Mouse (Mus musculus): ENCODE results near the gene Zfp444. TPM values are rescaled to one million over a fixed set of nuclear protein-coding genes. Genes with fewer than 3 reads are reported as not detected.
"Not testable (repeated sequence)": the region's sequence is repeated elsewhere in the genome, so short reads cannot be mapped to it uniquely, and the experiment has no call there.

Gene Zfp444
- polyA plus RNA-seq, 1 experiment from 2014 or later: 88.2 TPM

- Histone ChIP-seq H3K27me3 (replicated peaks; ENCODE audit: control insufficient read depth, insufficient read depth, low read length) (no peaks in the 10 kb centered on the region), H3K4me3 (ENCODE audit: low read depth, low read length) (peak overlapping the region; percentile 65), H3K9ac (ENCODE audit: low read length) (peak overlapping the region; percentile 62; the same call in 1 of the 2 replicates), H3K9me3 (replicated peaks; ENCODE audit: control insufficient read depth, low read length) (no peaks in the 10 kb centered on the region), H3K27ac (ENCODE audit: low read depth, low read length) (peak overlapping the region; percentile 77; the same call in 1 of the 2 replicates), H3K4me2 (ENCODE audit: low read length) (peak overlapping the region; percentile 85), H3K4me1 (ENCODE audit: control insufficient read depth, insufficient read depth, low read length) (peaks cover 2% of the 10 kb centered on the region; the same call in 1 of the 2 replicates), H3K36me3 (ENCODE audit: control insufficient read depth, insufficient read depth, low read length) (peaks cover 9% of the 10 kb centered on the region; the same call in 1 of the 2 replicates)
- DNase-seq (ENCODE audit: low spot score) (no peak), ATAC-seq (no peak)
- WGBS: 51% methylated on average over 6 of the region's 6 CpGs
These were observed 1.2 kb upstream of the Zfp444 start for GRCm38 (mm10) chr7:6170871-6171270.

GRCm38 (mm10) chr7:6171444-6172005, 501 bp upstream of the Zfp444 start:
- Histone ChIP-seq H3K27ac (ENCODE audit: low read depth, low read length) (peak overlapping the region; percentile 77), H3K27me3 (replicated peaks; ENCODE audit: control insufficient read depth, insufficient read depth, low read length) (no peaks in the 10 kb centered on the region), H3K4me3 (ENCODE audit: low read depth, low read length) (peak overlapping the region; percentile 65), H3K9ac (ENCODE audit: low read length) (peak overlapping the region; percentile 62), H3K4me2 (ENCODE audit: low read length) (peak overlapping the region; percentile 85), H3K9me3 (replicated peaks; ENCODE audit: control insufficient read depth, low read length) (no peaks in the 10 kb centered on the region), H3K36me3 (ENCODE audit: control insufficient read depth, insufficient read depth, low read length) (peaks cover 11% of the 10 kb centered on the region; the same call in 1 of the 2 replicates), H3K4me1 (ENCODE audit: control insufficient read depth, insufficient read depth, low read length) (peaks cover 2% of the 10 kb centered on the region; the same call in 1 of the 2 replicates)
- 1% methylated on average over 24 of the region's 24 CpGs for WGBS
- ATAC-seq (peak; percentile 35), DNase-seq (ENCODE audit: low spot score) (peak; percentile 78)

DNA sequence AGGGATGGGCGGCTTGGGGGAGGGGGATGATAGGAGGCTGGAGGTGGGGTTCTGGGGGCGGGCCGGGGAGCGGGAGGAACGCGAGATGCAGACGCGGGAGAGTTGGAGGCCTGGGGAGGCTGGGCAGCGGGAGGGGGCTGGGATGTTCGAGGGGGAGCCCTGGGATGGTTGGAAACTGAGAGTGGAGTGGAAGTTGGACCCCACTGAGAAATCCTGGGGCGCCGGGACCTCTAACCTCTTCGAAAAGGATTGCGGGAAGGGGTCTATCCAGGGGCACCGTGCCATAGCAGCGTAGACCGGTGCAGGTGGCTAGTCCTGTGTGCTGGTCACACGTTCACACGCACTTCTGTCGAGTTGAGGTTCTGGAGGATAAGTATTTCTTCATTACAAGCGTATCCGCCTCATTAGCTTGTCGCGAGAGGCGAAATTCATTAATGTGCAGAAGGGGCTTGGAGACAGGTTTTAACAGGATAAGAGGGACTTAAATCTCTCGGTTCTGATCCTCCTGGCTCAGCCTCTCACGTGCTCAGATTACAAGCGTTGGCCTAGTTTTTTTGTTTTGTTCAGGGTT, 733 bp downstream of the Zfp444 start:
- peak overlapping the region; percentile 79 for H3K9ac ChIP-seq (ENCODE audit: low read length)

DNA sequence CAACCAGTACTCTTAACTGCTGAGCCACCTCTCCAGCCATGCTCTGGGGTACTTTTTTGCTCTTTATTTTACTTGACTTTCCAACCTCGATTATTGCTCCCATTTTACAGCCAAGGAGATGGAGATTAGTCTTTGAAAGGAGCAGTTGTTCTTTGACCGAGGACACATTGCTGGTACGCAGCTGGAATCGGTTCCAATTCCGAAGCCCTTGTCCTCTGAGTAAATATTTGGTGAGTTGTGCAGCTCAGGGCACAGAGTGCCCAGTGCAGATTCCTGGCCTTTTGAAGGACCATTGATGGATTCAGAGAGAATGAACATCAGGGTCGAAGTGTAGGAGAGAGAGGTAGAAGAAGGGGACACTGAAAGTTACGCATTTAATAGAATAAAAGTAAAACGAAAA, 1.8 kb downstream of the Zfp444 start:
- H3K27me3 ChIP-seq (replicated peaks; ENCODE audit: control insufficient read depth, insufficient read depth, low read length): no peaks in the 10 kb centered on the region
- no peak overlapping the region for H3K27ac ChIP-seq (ENCODE audit: low read depth, low read length)
- H3K36me3 ChIP-seq (ENCODE audit: control insufficient read depth, insufficient read depth, low read length): peaks cover 17% of the 10 kb centered on the region; the same call in 1 of the 2 replicates
- WGBS: 93% methylated on average over 8 of the region's 8 CpGs
- DNase-seq (ENCODE audit: low spot score) (no peak), ATAC-seq (no peak)
- no peak overlapping the region for H3K4me2 ChIP-seq (ENCODE audit: low read length)
- no peaks in the 10 kb centered on the region for H3K9me3 ChIP-seq (replicated peaks; ENCODE audit: control insufficient read depth, low read length)
- peaks cover 2% of the 10 kb centered on the region; the same call in 1 of the 2 replicates for H3K4me1 ChIP-seq (ENCODE audit: control insufficient read depth, insufficient read depth, low read length)
- no peak overlapping the region for H3K4me3 ChIP-seq (ENCODE audit: low read depth, low read length)
- H3K9ac ChIP-seq (ENCODE audit: low read length): no peak overlapping the region

More for the DNA sequence above, 733 bp downstream of the Zfp444 start:
- Histone ChIP-seq H3K27me3 (replicated peaks; ENCODE audit: control insufficient read depth, insufficient read depth, low read length) (no peaks in the 10 kb centered on the region), H3K27ac (ENCODE audit: low read depth, low read length) (peak overlapping the region; percentile 54; the same call in 1 of the 2 replicates), H3K4me2 (ENCODE audit: low read length) (peak overlapping the region; percentile 85), H3K36me3 (ENCODE audit: control insufficient read depth, insufficient read depth, low read length) (peaks cover 15% of the 10 kb centered on the region; the same call in 1 of the 2 replicates), H3K4me3 (ENCODE audit: low read depth, low read length) (peak overlapping the region; percentile 65), H3K9me3 (replicated peaks; ENCODE audit: control insufficient read depth, low read length) (no peaks in the 10 kb centered on the region), H3K4me1 (ENCODE audit: control insufficient read depth, insufficient read depth, low read length) (peaks cover 2% of the 10 kb centered on the region; the same call in 1 of the 2 replicates)
- ATAC-seq (peak; percentile 33), DNase-seq (ENCODE audit: low spot score) (peak; percentile 37)
- WGBS: under 1% methylated on average over 28 of the region's 28 CpGs

- H3K9ac ChIP-seq (ENCODE audit: low read length); ATAC-seq; DNase-seq (ENCODE audit: low spot score); H3K4me2 ChIP-seq (ENCODE audit: low read length); H3K4me1 ChIP-seq (ENCODE audit: control insufficient read depth, insufficient read depth, low read length); H3K27me3 ChIP-seq (replicated peaks; ENCODE audit: control insufficient read depth, insufficient read depth, low read length); H3K9me3 ChIP-seq (replicated peaks; ENCODE audit: control insufficient read depth, low read length); H3K27ac ChIP-seq (ENCODE audit: low read depth, low read length); H3K4me3 ChIP-seq (ENCODE audit: low read depth, low read length): not testable (repeated sequence)
- H3K36me3 ChIP-seq (ENCODE audit: control insufficient read depth, insufficient read depth, low read length): peaks cover 21% of the 10 kb centered on the region; the same call in 1 of the 2 replicates
- WGBS: 92% methylated on average over 9 of the region's 9 CpGs
These were observed 2.5 kb downstream of the Zfp444 start for GRCm38 (mm10) chr7:6174365-6174987.

DNA sequence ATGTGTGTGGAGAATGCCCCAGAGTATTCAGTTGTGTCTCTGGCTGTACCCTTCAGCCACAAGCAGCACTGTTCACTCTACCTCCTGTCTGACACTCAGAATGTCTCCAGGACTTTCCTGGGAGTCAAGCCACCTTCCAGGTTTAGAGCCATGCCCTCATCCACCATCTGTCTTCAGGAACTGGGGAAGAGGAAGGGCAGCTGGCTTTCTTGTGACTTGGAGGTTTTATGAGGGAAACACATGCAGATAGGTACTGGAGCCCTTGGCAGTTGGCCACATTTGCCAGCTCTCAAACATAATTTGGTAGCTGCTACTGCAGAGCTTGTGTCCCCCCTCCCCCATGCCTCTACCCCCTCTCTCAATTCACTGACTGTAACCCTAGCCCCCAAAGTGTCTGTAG, 7.0 kb downstream of the Zfp444 start:
- DNase-seq (ENCODE audit: low spot score) (no peak), ATAC-seq (no peak)
- Histone ChIP-seq H3K4me2 (ENCODE audit: low read length) (no peak overlapping the region), H3K4me1 (ENCODE audit: control insufficient read depth, insufficient read depth, low read length) (no peaks in the 10 kb centered on the region), H3K36me3 (ENCODE audit: control insufficient read depth, insufficient read depth, low read length) (peaks cover 40% of the 10 kb centered on the region), H3K9me3 (replicated peaks; ENCODE audit: control insufficient read depth, low read length) (no peaks in the 10 kb centered on the region), H3K27me3 (replicated peaks; ENCODE audit: control insufficient read depth, insufficient read depth, low read length) (no peaks in the 10 kb centered on the region), H3K9ac (ENCODE audit: low read length) (no peak overlapping the region), H3K27ac (ENCODE audit: low read depth, low read length) (no peak overlapping the region), H3K4me3 (ENCODE audit: low read depth, low read length) (no peak overlapping the region)

DNA sequence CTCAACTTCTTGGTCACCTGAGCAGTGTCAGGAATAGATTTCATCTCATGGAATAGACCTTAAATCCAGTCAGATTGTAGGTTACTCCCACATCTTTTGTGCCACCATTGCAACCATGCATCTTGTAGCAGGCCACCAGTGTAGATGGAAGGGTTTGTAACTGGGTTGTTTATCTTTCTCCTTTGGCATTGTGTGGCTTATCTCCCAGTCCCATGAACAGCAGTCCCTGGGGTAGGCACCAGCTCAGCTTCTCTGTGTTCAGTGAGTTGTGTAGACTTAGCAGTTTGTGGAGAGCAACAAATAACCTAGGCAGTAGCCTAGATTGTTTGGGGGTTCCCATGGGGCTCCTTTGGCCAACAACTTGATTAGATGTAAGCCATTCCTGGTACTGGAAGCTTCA, 10.9 kb downstream of the Zfp444 start:
- Histone ChIP-seq H3K4me2 (ENCODE audit: low read length) (no peak overlapping the region), H3K36me3 (ENCODE audit: control insufficient read depth, insufficient read depth, low read length) (peaks cover 59% of the 10 kb centered on the region), H3K27me3 (replicated peaks; ENCODE audit: control insufficient read depth, insufficient read depth, low read length) (no peaks in the 10 kb centered on the region), H3K9me3 (replicated peaks; ENCODE audit: control insufficient read depth, low read length) (no peaks in the 10 kb centered on the region), H3K9ac (ENCODE audit: low read length) (no peak overlapping the region), H3K27ac (ENCODE audit: low read depth, low read length) (no peak overlapping the region), H3K4me1 (ENCODE audit: control insufficient read depth, insufficient read depth, low read length) (no peaks in the 10 kb centered on the region), H3K4me3 (ENCODE audit: low read depth, low read length) (no peak overlapping the region)
- ATAC-seq (no peak), DNase-seq (ENCODE audit: low spot score) (no peak)

DNA sequence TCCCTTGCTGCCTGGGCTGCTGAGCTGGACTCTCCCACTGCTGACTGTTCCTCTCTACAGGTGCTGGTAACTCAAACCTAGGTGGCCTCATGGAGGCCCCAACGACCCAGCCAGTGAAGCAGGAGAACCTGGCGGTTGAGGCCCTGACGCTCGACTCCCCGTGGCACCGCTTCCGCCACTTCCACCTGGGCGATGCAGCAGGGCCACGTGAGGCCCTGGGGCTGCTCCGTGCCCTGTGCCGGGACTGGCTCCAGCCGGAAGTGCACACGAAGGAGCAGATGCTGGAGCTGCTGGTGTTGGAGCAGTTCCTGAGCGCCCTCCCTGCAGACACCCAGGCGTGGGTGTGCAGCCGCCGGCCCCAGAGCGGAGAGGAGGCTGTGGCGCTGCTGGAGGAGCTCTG, 11.8 kb downstream of the Zfp444 start:
- DNase-seq (ENCODE audit: low spot score): no peak
- no peak overlapping the region for H3K9ac ChIP-seq (ENCODE audit: low read length)
- ATAC-seq: no peak; the same call in 1 of the 2 replicates
- H3K36me3 ChIP-seq (ENCODE audit: control insufficient read depth, insufficient read depth, low read length): peaks cover 68% of the 10 kb centered on the region
- H3K27ac ChIP-seq (ENCODE audit: low read depth, low read length): no peak overlapping the region
- H3K9me3 ChIP-seq (replicated peaks; ENCODE audit: control insufficient read depth, low read length): no peaks in the 10 kb centered on the region
- H3K4me3 ChIP-seq (ENCODE audit: low read depth, low read length): no peak overlapping the region
- H3K4me1 ChIP-seq (ENCODE audit: control insufficient read depth, insufficient read depth, low read length): no peaks in the 10 kb centered on the region
- 94% methylated on average over 19 of the region's 19 CpGs for WGBS
- no peak overlapping the region for H3K4me2 ChIP-seq (ENCODE audit: low read length)
- H3K27me3 ChIP-seq (replicated peaks; ENCODE audit: control insufficient read depth, insufficient read depth, low read length): no peaks in the 10 kb centered on the region

DNA sequence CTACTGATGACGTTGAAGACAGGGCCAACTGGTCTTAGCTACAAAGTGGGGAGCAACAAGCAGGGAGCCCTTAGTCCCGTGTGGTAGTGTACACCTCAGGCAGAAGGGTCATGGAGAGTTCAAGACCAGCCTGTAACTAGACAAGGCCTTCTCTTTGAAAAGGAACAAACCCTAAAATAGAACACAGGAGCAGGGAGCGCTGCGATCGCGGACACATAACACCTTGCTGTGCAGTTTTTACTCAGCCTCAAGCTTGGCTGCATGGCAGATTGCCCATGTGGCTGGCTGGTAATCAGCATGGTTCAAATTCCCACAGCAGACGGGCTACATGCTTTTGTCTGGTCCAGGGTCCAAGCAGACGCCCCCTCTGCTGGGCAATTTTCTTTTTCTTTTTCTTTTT, 12.5 kb downstream of the Zfp444 start:
- no peaks in the 10 kb centered on the region for H3K9me3 ChIP-seq (replicated peaks; ENCODE audit: control insufficient read depth, low read length)
- H3K4me1 ChIP-seq (ENCODE audit: control insufficient read depth, insufficient read depth, low read length): no peaks in the 10 kb centered on the region
- no peak overlapping the region for H3K9ac ChIP-seq (ENCODE audit: low read length)
- H3K27ac ChIP-seq (ENCODE audit: low read depth, low read length): no peak overlapping the region
- H3K4me2 ChIP-seq (ENCODE audit: low read length): no peak overlapping the region
- no peaks in the 10 kb centered on the region for H3K27me3 ChIP-seq (replicated peaks; ENCODE audit: control insufficient read depth, insufficient read depth, low read length)
- WGBS: 89% methylated on average over 8 of the region's 8 CpGs
- H3K36me3 ChIP-seq (ENCODE audit: control insufficient read depth, insufficient read depth, low read length): peaks cover 70% of the 10 kb centered on the region
- no peak overlapping the region for H3K4me3 ChIP-seq (ENCODE audit: low read depth, low read length)
- no peak for DNase-seq (ENCODE audit: low spot score)
- ATAC-seq: no peak

All from forebrain, embryonic 14.5 days (tissue).